Mouse (Mus musculus) embryo, embryonic 9.5 days (tissue): Measurements from ENCODE around the gene Gm6902.
"Not testable (repeated sequence)": the region's sequence is repeated elsewhere in the genome, so short reads cannot be mapped to it uniquely, and the experiment has no call there.

Experiments
- DNase-seq: peaks from one replicate; pipeline ENCODE4 v3.0.0-alpha.2; 2017; ENCODE audit errors: extremely low spot score

Gene Gm6902

GRCm38 (mm10) chr7:23278800-23279199, at the start of gene Gm6902:
Gene Gm6902 (minus strand): TSS chr7:23278900.
- DNase-seq = not testable (repeated sequence)

GRCm38 (mm10) chr7:23300892-23301291, 22.2 kb upstream of the Gm6902 start, which contains the start of gene Nlrp4e:
Gene Nlrp4e (plus strand): TSS chr7:23301192.
- DNase-seq = not testable (repeated sequence)

GRCm38 (mm10) chr7:23251582-23251981, 27.1 kb downstream of the Gm6902 start, which contains the start of gene Vmn1r166:
Gene Vmn1r166 (minus strand): TSS chr7:23251682.
- DNase-seq = not testable (repeated sequence)
